Mouse (Mus musculus) ES-E14 (cell line): ENCODE results near the gene Lipn. TPM values are rescaled to one million over a fixed set of nuclear protein-coding genes. Genes with fewer than 3 reads are reported as not detected.

ENCODE experiments used
- DNase-seq: peaks from one replicate; pipeline ENCODE4 v3.0.0-alpha.2; 2013; ENCODE audit warnings: low read depth, low spot score
- H3K27ac ChIP-seq: 2 replicates; pipeline ENCODE4 v1.5.1; 2012; ENCODE audit warnings: low read depth, mild to moderate bottlenecking, low read length, moderate library complexity, mixed read lengths; ENCODE audit not compliant: poor library complexity, insufficient read depth, severe bottlenecking
- H3K36me3 ChIP-seq: 2 replicates; pipeline ENCODE4 v1.6.1; 2012; ENCODE audit warnings: mild to moderate bottlenecking, low read length, moderate library complexity, mixed read lengths; ENCODE audit not compliant: control insufficient read depth, poor library complexity, insufficient read depth, severe bottlenecking
- H3K4me1 ChIP-seq, 2 experiments: fragments of 150-350 bp in 1 of 2; sonication (generic) in 1 of 2; 2 replicates each; pipeline ENCODE4 v1.6.1; 2012; ENCODE audit warnings: low read length in 2 of 2, mild to moderate bottlenecking in 1 of 2, mixed read lengths in 1 of 2; ENCODE audit not compliant: control insufficient read depth in 2 of 2, insufficient read depth in 2 of 2, poor library complexity in 1 of 2
- H3K4me3 ChIP-seq, 2 experiments: fragments of 150-350 bp in 1 of 2; sonication (generic) in 1 of 2; 2 replicates each; pipeline ENCODE4 v1.5.1; 2012; ENCODE audit warnings: low read length in 2 of 2, low read depth in 1 of 2, mild to moderate bottlenecking in 1 of 2, mixed read lengths in 1 of 2; ENCODE audit not compliant: insufficient read depth in 1 of 2, poor library complexity in 1 of 2, severe bottlenecking in 1 of 2
- H3K9ac ChIP-seq: 2 replicates; pipeline ENCODE4 v1.6.1; 2012; ENCODE audit warnings: low read depth, mild to moderate bottlenecking, low read length, mixed read lengths; ENCODE audit not compliant: poor library complexity, insufficient read depth, severe bottlenecking
- H3K9me3 ChIP-seq: fragments of 150-350 bp; sonication (generic); 2 replicates; pipeline ENCODE4 v1.6.1; 2012; ENCODE audit warnings: low read depth, mild to moderate bottlenecking, low read length; ENCODE audit not compliant: control insufficient read depth, insufficient read depth
- CHD2 ChIP-seq: IDR thresholded peaks from 2 replicates; pipeline ENCODE4 v1.6.1; 2014; ENCODE audit warnings: mild to moderate bottlenecking, low read depth, low read length, inconsistent platforms
- HCFC1 ChIP-seq: IDR thresholded peaks from 2 replicates; pipeline ENCODE4 v1.6.1; 2012; ENCODE audit warnings: low read length, inconsistent platforms, borderline replicate concordance; ENCODE audit not compliant: insufficient read depth
- MAFK ChIP-seq: IDR thresholded peaks from 2 replicates; pipeline ENCODE4 v1.6.1; 2014; ENCODE audit warnings: mild to moderate bottlenecking, low read depth, low read length, inconsistent platforms; ENCODE audit not compliant: insufficient read depth
- ZC3H11A ChIP-seq: IDR thresholded peaks from 2 replicates; pipeline ENCODE4 v1.6.1; 2012; ENCODE audit warnings: low read depth, mild to moderate bottlenecking, inconsistent platforms, low read length, borderline replicate concordance
- ZNF384 ChIP-seq: IDR thresholded peaks from 2 replicates; pipeline ENCODE4 v1.6.1; 2012; ENCODE audit warnings: low read depth, low read length, inconsistent platforms
- in situ Hi-C, 2 experiments: fragments of 600-800 bp; cut with MboI; formaldehyde crosslinking; loops; one replicate each; pipeline ENCODE4 v1.15.1; 2025; ENCODE audit warnings: low sequenced_read_pairs in 2 of 2, inconsistent platforms in 1 of 2; ENCODE audit not compliant: unreplicated experiment in 2 of 2
- total RNA-seq: library from RNA; depleted of rRNA; stranded (reverse); fragments of 300-350 nt; gene quantifications from 2 replicates; pipeline ENCODE4 v1.2.3, GENCODE M21; 2012; rRNA removed

The Lipn gene
- total RNA-seq, result not detected in 2 replicates

GRCm38 (mm10) chr19:34066779-34067472 lies at the start of gene Lipn:
TSS of gene Lipn (plus strand) at chr19:34067358.
- H3K36me3 ChIP-seq, result no peaks in the 10 kb centered on the region
- DNase-seq, result no peak
- TF ChIP-seq MAFK, result no peak
- TF ChIP-seq CHD2, result no peak
- no peak for TF ChIP-seq HCFC1
- TF ChIP-seq ZNF384, result no peak
- TF ChIP-seq ZC3H11A, result no peak
- H3K4me1 ChIP-seq, result no peaks in the 10 kb centered on the region
- H3K9ac ChIP-seq, result no peak within 1 kb of the TSS
- no peak within 1 kb of the TSS for H3K27ac ChIP-seq
- H3K9me3 ChIP-seq, result no peaks in the 10 kb centered on the region
- in situ Hi-C loops, result no loop called here
- H3K4me3 ChIP-seq, result no peak within 1 kb of the TSS

DNA sequence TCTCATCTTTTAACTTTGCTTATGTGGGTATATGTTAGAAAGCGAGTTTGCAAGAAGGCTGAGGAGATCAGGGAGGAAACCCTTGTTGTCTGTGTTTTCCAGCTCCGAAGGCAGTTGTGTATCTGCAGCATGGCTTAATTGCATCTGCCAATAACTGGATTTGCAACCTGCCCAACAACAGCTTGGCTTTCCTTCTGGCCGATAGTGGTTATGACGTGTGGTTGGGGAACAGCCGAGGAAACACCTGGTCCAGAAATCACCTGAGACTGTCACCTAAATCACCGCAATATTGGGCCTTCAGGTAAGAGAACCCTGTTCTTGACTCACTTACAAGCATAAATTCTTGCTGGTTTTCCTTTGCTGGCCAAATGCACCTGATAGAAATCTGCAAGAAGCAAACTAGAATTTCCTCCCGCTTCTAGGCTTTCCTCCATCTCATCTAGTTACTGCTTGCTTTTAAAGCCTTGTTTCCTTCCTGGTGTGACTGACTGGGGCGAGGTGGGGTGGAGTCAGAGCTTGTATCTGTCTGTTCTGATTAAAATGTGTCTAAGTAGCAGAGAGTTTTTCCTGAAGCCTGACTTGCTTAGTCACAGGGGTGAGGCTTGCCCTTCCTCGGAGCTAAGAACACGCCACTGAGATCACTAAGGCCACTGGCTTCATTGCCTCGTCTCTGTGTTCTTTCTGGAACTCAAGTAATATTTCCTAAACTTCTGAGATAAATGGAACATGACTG lies 45.6 kb upstream of the Lipn start:
- H3K4me3 ChIP-seq, result no peak overlapping the region
- in situ Hi-C loops, result no loop called here
- no peaks in the 10 kb centered on the region for H3K9me3 ChIP-seq

GRCm38 (mm10) chr19:34022759-34023158 lies 44.4 kb upstream of the Lipn start:
- Histone ChIP-seq H3K9ac (no peak overlapping the region), H3K4me1 (no peaks in the 10 kb centered on the region), H3K36me3 (no peaks in the 10 kb centered on the region), H3K4me3 (no peak overlapping the region), H3K9me3 (no peaks in the 10 kb centered on the region), H3K27ac (no peak overlapping the region)
- no peak for DNase-seq
- in situ Hi-C loops, result no loop called here
- no peak for TF ChIP-seq ZNF384
- TF ChIP-seq HCFC1, result no peak
- no peak for TF ChIP-seq ZC3H11A
- TF ChIP-seq MAFK, result no peak
- no peak for TF ChIP-seq CHD2

More for the DNA sequence above, 45.6 kb upstream of the Lipn start:
- Histone ChIP-seq H3K4me1 (no peaks in the 10 kb centered on the region), H3K36me3 (no peaks in the 10 kb centered on the region), H3K9ac (no peak overlapping the region), H3K27ac (no peak overlapping the region)
- no peak for TF ChIP-seq ZNF384
- no peak for TF ChIP-seq HCFC1
- no peak for TF ChIP-seq ZC3H11A
- TF ChIP-seq CHD2, result no peak
- TF ChIP-seq MAFK, result no peak
- DNase-seq, result no peak

GRCm38 (mm10) chr19:34039731-34040130 lies 27.4 kb upstream of the Lipn start:
- Histone ChIP-seq H3K9me3 (no peaks in the 10 kb centered on the region), H3K27ac (no peak overlapping the region), H3K4me1 (no peaks in the 10 kb centered on the region), H3K4me3 (no peak overlapping the region), H3K9ac (no peak overlapping the region), H3K36me3 (no peaks in the 10 kb centered on the region)
- no peak for DNase-seq
- in situ Hi-C loops, result no loop called here
- TF ChIP-seq MAFK (no peak), ZNF384 (no peak), ZC3H11A (no peak), CHD2 (no peak), HCFC1 (no peak)
